Mouse (Mus musculus) heart, embryonic 14.5 days (tissue): ENCODE data around the gene Pdcd4. TPM values are rescaled to one million over a fixed set of nuclear protein-coding genes. Genes with fewer than 3 reads are reported as not detected.
A peak's percentile ranks its signal among the peaks of the same experiment; 100 is the strongest.

Experiments used
- ATAC-seq: fragments of 200-750 bp; cut with Nextera tagmentation; 2 replicates; pipeline ENCODE4 v1.8.0; 2017; ENCODE audit warnings: low read depth, moderate TSS enrichment; ENCODE audit not compliant: insufficient number of reproducible peaks, insufficient read depth, low FRiP score
- H3K27ac ChIP-seq, 2 experiments: fragments of 200-500 bp in 1 of 2; fragments of 300-500 bp in 1 of 2; sonication (generic) in 1 of 2; replicated peaks in 1 of 2; 2 replicates each; pipeline ENCODE4 v1.5.1; 2012 to 2014; ENCODE audit warnings: low read depth in 2 of 2, low read length in 2 of 2, control low read depth in 1 of 2, mild to moderate bottlenecking in 1 of 2, mixed read lengths in 1 of 2; ENCODE audit not compliant: control insufficient read depth in 1 of 2, insufficient read depth in 1 of 2
- H3K27me3 ChIP-seq: fragments of 300-500 bp; sonication (generic); 2 replicates; pipeline ENCODE4 v1.6.1; 2014; ENCODE audit warnings: mild to moderate bottlenecking, low read length, control low read depth; ENCODE audit not compliant: control insufficient read depth, insufficient read depth
- H3K36me3 ChIP-seq: fragments of 300-500 bp; sonication (generic); 2 replicates; pipeline ENCODE4 v1.6.1; 2014; ENCODE audit warnings: mild to moderate bottlenecking, control low read depth, low read length, mixed read lengths; ENCODE audit not compliant: control insufficient read depth, insufficient read depth
- H3K4me1 ChIP-seq, 2 experiments: fragments of 200-500 bp in 1 of 2; fragments of 300-500 bp in 1 of 2; sonication (generic) in 1 of 2; 2 replicates each; pipeline ENCODE4 v1.6.1; 2012 to 2014; ENCODE audit warnings: low read length in 2 of 2, control low read depth in 1 of 2, mixed read lengths in 1 of 2; ENCODE audit not compliant: control insufficient read depth in 2 of 2, insufficient read depth in 2 of 2
- H3K4me2 ChIP-seq: fragments of 300-500 bp; sonication (generic); 2 replicates; pipeline ENCODE4 v1.6.1; 2014; ENCODE audit warnings: mild to moderate bottlenecking, low read length
- H3K4me3 ChIP-seq, 2 experiments: fragments of 200-500 bp in 1 of 2; fragments of 300-500 bp in 1 of 2; sonication (generic) in 1 of 2; 2 replicates each; pipeline ENCODE4 v1.5.1; 2012 to 2014; ENCODE audit warnings: low read length in 2 of 2, mild to moderate bottlenecking in 2 of 2, control low read depth in 1 of 2, low read depth in 1 of 2, moderate library complexity in 1 of 2; ENCODE audit not compliant: control insufficient read depth in 1 of 2, insufficient read depth in 1 of 2
- H3K9ac ChIP-seq: fragments of 300-500 bp; sonication (generic); 2 replicates; pipeline ENCODE4 v1.6.1; 2014; ENCODE audit warnings: mild to moderate bottlenecking, low read length
- H3K9me3 ChIP-seq: fragments of 300-500 bp; sonication (generic); 2 replicates; pipeline ENCODE4 v1.6.1; 2016; ENCODE audit warnings: low read length, control low read depth; ENCODE audit not compliant: control insufficient read depth
- WGBS: fragments of 180-500 bp; shearing (Covaris S2); extraction: QIAGEN DNeasy Blood & Tissue Kit; methylation state at CpG from one replicate; pipeline ENCODE4 v1.1.7; 2014; 5-methylcytosine and 5-hydroxymethylcytosine counted together
- polyA plus RNA-seq: library from polyadenylated mRNA; unstranded; fragments of >200 nt; fragmentation: Nextera tagmentation; extraction: Ambion mirVana; gene quantifications from 2 replicates; pipeline ENCODE4 v1.2.1, GENCODE M21; 2014

Gene Pdcd4
- 39.6 and 45.6 TPM in 2 replicates for polyA plus RNA-seq

GRCm38 (mm10) chr19:53892061-53892460 lies at the start of gene Pdcd4:
Pdcd4 (plus strand) TSS chr19:53892231.
- H3K4me2 ChIP-seq, result no peak within 1 kb of the TSS
- H3K4me3 ChIP-seq, result no peak within 1 kb of the TSS
- H3K36me3 ChIP-seq, result no peaks in the 10 kb centered on the region
- H3K27ac ChIP-seq, result peak within 1 kb of the TSS; percentile 46 to 54; a peak in 3 of 4 replicates
- no peaks in the 10 kb centered on the region for H3K27me3 ChIP-seq
- no peak for ATAC-seq
- H3K9me3 ChIP-seq, result no peaks in the 10 kb centered on the region
- no peak within 1 kb of the TSS for H3K9ac ChIP-seq
- peaks cover 7 to 21% of the 10 kb centered on the region in 2 experiments for H3K4me1 ChIP-seq
- WGBS, result 28% methylated on average over 3 of the region's 3 CpGs

GRCm38 (mm10) chr19:53843972-53844371 lies 48.1 kb upstream of the Pdcd4 start:
- H3K36me3 ChIP-seq, result peaks cover 99% of the 10 kb centered on the region
- H3K9ac ChIP-seq, result no peak overlapping the region
- H3K9me3 ChIP-seq, result no peaks in the 10 kb centered on the region
- 0 out of 2 replicates have a peak, but pooled peaks have one; percentile 20 for ATAC-seq
- peaks cover 0 to 18% of the 10 kb centered on the region in 2 experiments; a peak in 2 of 4 replicates for H3K4me1 ChIP-seq
- H3K27ac ChIP-seq, result no peak overlapping the region
- no peak overlapping the region for H3K4me3 ChIP-seq
- 54% methylated on average over 8 of the region's 8 CpGs for WGBS
- H3K27me3 ChIP-seq, result no peaks in the 10 kb centered on the region
- H3K4me2 ChIP-seq, result no peak overlapping the region

- Histone ChIP-seq H3K4me3 (no peak overlapping the region), H3K27me3 (no peaks in the 10 kb centered on the region), H3K9ac (no peak overlapping the region), H3K27ac (0 out of 4 replicates have a peak overlapping the region, but pooled peaks of 1 of the 2 experiments have one; percentile 25), H3K9me3 (no peaks in the 10 kb centered on the region), H3K4me2 (no peak overlapping the region), H3K36me3 (peaks cover 90% of the 10 kb centered on the region), H3K4me1 (peaks cover 13 to 35% of the 10 kb centered on the region in 2 experiments)
- no peak for ATAC-seq
- WGBS, result 76% methylated on average over 10 of the region's 10 CpGs
These were observed 43.6 kb upstream of the Pdcd4 start for GRCm38 (mm10) chr19:53848272-53848995.

- H3K27ac ChIP-seq, result peak overlapping the region; percentile 70 to 79
- peaks cover 13 to 35% of the 10 kb centered on the region in 2 experiments for H3K4me1 ChIP-seq
- 28% methylated on average over 18 of the region's 18 CpGs for WGBS
- H3K4me3 ChIP-seq, result no peak overlapping the region
- H3K27me3 ChIP-seq, result no peaks in the 10 kb centered on the region
- peaks cover 90% of the 10 kb centered on the region for H3K36me3 ChIP-seq
- H3K9me3 ChIP-seq, result no peaks in the 10 kb centered on the region
- 0 out of 2 replicates have a peak, but pooled peaks have one; percentile 48 for ATAC-seq
- no peak overlapping the region for H3K4me2 ChIP-seq
- no peak overlapping the region for H3K9ac ChIP-seq
These were observed 41.7 kb upstream of the Pdcd4 start for GRCm38 (mm10) chr19:53850166-53850922.

GRCm38 (mm10) chr19:53851352-53851751 lies 40.7 kb upstream of the Pdcd4 start:
- 74% methylated on average over 13 of the region's 13 CpGs for WGBS
- no peak for ATAC-seq
- Histone ChIP-seq H3K9me3 (no peaks in the 10 kb centered on the region), H3K4me1 (peaks cover 13 to 34% of the 10 kb centered on the region in 2 experiments), H3K9ac (no peak overlapping the region), H3K27ac (no peak overlapping the region), H3K27me3 (no peaks in the 10 kb centered on the region), H3K4me2 (no peak overlapping the region), H3K36me3 (peaks cover 90% of the 10 kb centered on the region), H3K4me3 (no peak overlapping the region)

GRCm38 (mm10) chr19:53851826-53852698 lies 40.0 kb upstream of the Pdcd4 start:
- no peak overlapping the region for H3K27ac ChIP-seq
- H3K4me1 ChIP-seq, result peaks cover 13 to 27% of the 10 kb centered on the region in 2 experiments
- no peak overlapping the region for H3K4me3 ChIP-seq
- H3K9ac ChIP-seq, result no peak overlapping the region
- no peaks in the 10 kb centered on the region for H3K27me3 ChIP-seq
- no peak for ATAC-seq
- 86% methylated on average over 14 of the region's 14 CpGs for WGBS
- peaks cover 90% of the 10 kb centered on the region for H3K36me3 ChIP-seq
- no peaks in the 10 kb centered on the region for H3K9me3 ChIP-seq
- H3K4me2 ChIP-seq, result no peak overlapping the region
